Mouse (Mus musculus) ES-E14 (cell line): ENCODE measurements around the gene Slc13a4. TPM values are rescaled to one million over a fixed set of nuclear protein-coding genes. Genes with fewer than 3 reads are reported as not detected.

Source experiments
- DNase-seq: peaks from one replicate; pipeline ENCODE4 v3.0.0-alpha.2; 2013; ENCODE audit warnings: low read depth, low spot score
- H3K27ac ChIP-seq: 2 replicates; pipeline ENCODE4 v1.5.1; 2012; ENCODE audit warnings: low read depth, mild to moderate bottlenecking, low read length, moderate library complexity, mixed read lengths; ENCODE audit not compliant: poor library complexity, insufficient read depth, severe bottlenecking
- H3K36me3 ChIP-seq: 2 replicates; pipeline ENCODE4 v1.6.1; 2012; ENCODE audit warnings: mild to moderate bottlenecking, low read length, moderate library complexity, mixed read lengths; ENCODE audit not compliant: control insufficient read depth, poor library complexity, insufficient read depth, severe bottlenecking
- H3K4me1 ChIP-seq, 2 experiments: fragments of 150-350 bp in 1 of 2; sonication (generic) in 1 of 2; 2 replicates each; pipeline ENCODE4 v1.6.1; 2012; ENCODE audit warnings: low read length in 2 of 2, mild to moderate bottlenecking in 1 of 2, mixed read lengths in 1 of 2; ENCODE audit not compliant: control insufficient read depth in 2 of 2, insufficient read depth in 2 of 2, poor library complexity in 1 of 2
- H3K4me3 ChIP-seq, 2 experiments: fragments of 150-350 bp in 1 of 2; sonication (generic) in 1 of 2; 2 replicates each; pipeline ENCODE4 v1.5.1; 2012; ENCODE audit warnings: low read length in 2 of 2, low read depth in 1 of 2, mild to moderate bottlenecking in 1 of 2, mixed read lengths in 1 of 2; ENCODE audit not compliant: insufficient read depth in 1 of 2, poor library complexity in 1 of 2, severe bottlenecking in 1 of 2
- H3K9ac ChIP-seq: 2 replicates; pipeline ENCODE4 v1.6.1; 2012; ENCODE audit warnings: low read depth, mild to moderate bottlenecking, low read length, mixed read lengths; ENCODE audit not compliant: poor library complexity, insufficient read depth, severe bottlenecking
- H3K9me3 ChIP-seq: fragments of 150-350 bp; sonication (generic); 2 replicates; pipeline ENCODE4 v1.6.1; 2012; ENCODE audit warnings: low read depth, mild to moderate bottlenecking, low read length; ENCODE audit not compliant: control insufficient read depth, insufficient read depth
- CHD2 ChIP-seq: IDR thresholded peaks from 2 replicates; pipeline ENCODE4 v1.6.1; 2014; ENCODE audit warnings: mild to moderate bottlenecking, low read depth, low read length, inconsistent platforms
- HCFC1 ChIP-seq: IDR thresholded peaks from 2 replicates; pipeline ENCODE4 v1.6.1; 2012; ENCODE audit warnings: low read length, inconsistent platforms, borderline replicate concordance; ENCODE audit not compliant: insufficient read depth
- MAFK ChIP-seq: IDR thresholded peaks from 2 replicates; pipeline ENCODE4 v1.6.1; 2014; ENCODE audit warnings: mild to moderate bottlenecking, low read depth, low read length, inconsistent platforms; ENCODE audit not compliant: insufficient read depth
- ZC3H11A ChIP-seq: IDR thresholded peaks from 2 replicates; pipeline ENCODE4 v1.6.1; 2012; ENCODE audit warnings: low read depth, mild to moderate bottlenecking, inconsistent platforms, low read length, borderline replicate concordance
- ZNF384 ChIP-seq: IDR thresholded peaks from 2 replicates; pipeline ENCODE4 v1.6.1; 2012; ENCODE audit warnings: low read depth, low read length, inconsistent platforms
- in situ Hi-C, 2 experiments: fragments of 600-800 bp; cut with MboI; formaldehyde crosslinking; loops; one replicate each; pipeline ENCODE4 v1.15.1; 2025; ENCODE audit warnings: low sequenced_read_pairs in 2 of 2, inconsistent platforms in 1 of 2; ENCODE audit not compliant: unreplicated experiment in 2 of 2
- total RNA-seq: library from RNA; depleted of rRNA; stranded (reverse); fragments of 300-350 nt; gene quantifications from 2 replicates; pipeline ENCODE4 v1.2.3, GENCODE M21; 2012; rRNA removed

Gene Slc13a4
- total RNA-seq = 1.5 and 1.7 TPM in 2 replicates

GRCm38 (mm10) chr6:35308037-35308436, at the start of gene Slc13a4:
Gene Slc13a4, minus strand, starts transcription at chr6:35308131.
- H3K4me3 ChIP-seq = peak within 1 kb of the TSS in 1 of 2 experiments; percentile 43; a peak in 1 of 4 replicates
- H3K4me1 ChIP-seq = peaks cover 0 to 4% of the 10 kb centered on the region in 2 experiments; a peak in 1 of 4 replicates
- TF ChIP-seq HCFC1 = no peak
- no peak for TF ChIP-seq CHD2
- no peak for TF ChIP-seq MAFK
- TF ChIP-seq ZNF384 = no peak
- TF ChIP-seq ZC3H11A = no peak
- DNase-seq = peak; percentile 33
- H3K27ac ChIP-seq = no peak within 1 kb of the TSS
- in situ Hi-C loops = no loop called here
- no peak within 1 kb of the TSS for H3K9ac ChIP-seq
- no peaks in the 10 kb centered on the region for H3K9me3 ChIP-seq
- no peaks in the 10 kb centered on the region for H3K36me3 ChIP-seq

GRCm38 (mm10) chr6:35355320-35355719, 47.4 kb upstream of the Slc13a4 start:
- Histone ChIP-seq H3K36me3 (no peaks in the 10 kb centered on the region), H3K4me3 (no peak overlapping the region), H3K27ac (no peak overlapping the region), H3K9me3 (no peaks in the 10 kb centered on the region), H3K9ac (no peak overlapping the region), H3K4me1 (peaks cover 1 to 14% of the 10 kb centered on the region in 2 experiments; a peak in 2 of 4 replicates)
- TF ChIP-seq ZC3H11A (no peak), MAFK (no peak), CHD2 (no peak), ZNF384 (no peak), HCFC1 (no peak)
- in situ Hi-C loops = no loop called here
- DNase-seq = no peak

DNA sequence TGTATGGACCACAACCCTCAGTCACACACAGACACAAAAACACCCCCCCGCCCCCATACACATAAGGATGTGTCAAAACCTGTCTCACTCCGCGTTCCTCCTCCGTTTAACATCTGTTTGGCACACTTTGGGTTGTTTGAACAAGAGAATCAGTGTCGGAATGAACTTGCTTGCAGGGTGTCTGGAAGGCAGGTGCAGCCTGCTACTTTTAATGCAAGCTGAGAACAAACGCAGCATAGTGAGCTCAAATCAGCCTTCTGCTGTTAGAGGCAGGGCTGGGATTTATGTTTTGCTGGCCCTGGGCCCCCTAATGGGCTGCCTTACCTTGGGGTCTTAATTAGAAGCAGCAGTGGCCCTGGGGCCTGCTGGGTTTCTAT, 46.7 kb upstream of the Slc13a4 start:
- TF ChIP-seq MAFK (no peak), ZC3H11A (no peak), ZNF384 (no peak), CHD2 (no peak), HCFC1 (no peak)
- Histone ChIP-seq H3K4me3 (no peak overlapping the region), H3K4me1 (peaks cover 1 to 14% of the 10 kb centered on the region in 2 experiments; a peak in 2 of 4 replicates), H3K36me3 (no peaks in the 10 kb centered on the region), H3K9ac (no peak overlapping the region), H3K9me3 (no peaks in the 10 kb centered on the region), H3K27ac (no peak overlapping the region)
- DNase-seq = no peak
- in situ Hi-C loops = no loop called here

- in situ Hi-C loops = no loop called here
- peak overlapping the region; percentile 33; the same call in 1 of the 2 replicates for H3K9ac ChIP-seq
- no peak for DNase-seq
- H3K9me3 ChIP-seq = no peaks in the 10 kb centered on the region
- H3K27ac ChIP-seq = 0 out of 2 replicates have a peak overlapping the region, but pooled peaks have one; percentile 13
- no peaks in the 10 kb centered on the region for H3K36me3 ChIP-seq
- peaks cover 1 to 14% of the 10 kb centered on the region in 2 experiments; a peak in 2 of 4 replicates for H3K4me1 ChIP-seq
- no peak for TF ChIP-seq MAFK
- TF ChIP-seq ZNF384 = no peak
- TF ChIP-seq HCFC1 = no peak
- no peak for TF ChIP-seq CHD2
- H3K4me3 ChIP-seq = peak overlapping the region in 1 of 2 experiments; percentile 11; a peak in 1 of 4 replicates
Observed at GRCm38 (mm10) chr6:35353846-35354621, 46.1 kb upstream of the Slc13a4 start.
